Mouse (Mus musculus): ENCODE measurements around the gene Rprd1b.

Rprd1b gene

DNA sequence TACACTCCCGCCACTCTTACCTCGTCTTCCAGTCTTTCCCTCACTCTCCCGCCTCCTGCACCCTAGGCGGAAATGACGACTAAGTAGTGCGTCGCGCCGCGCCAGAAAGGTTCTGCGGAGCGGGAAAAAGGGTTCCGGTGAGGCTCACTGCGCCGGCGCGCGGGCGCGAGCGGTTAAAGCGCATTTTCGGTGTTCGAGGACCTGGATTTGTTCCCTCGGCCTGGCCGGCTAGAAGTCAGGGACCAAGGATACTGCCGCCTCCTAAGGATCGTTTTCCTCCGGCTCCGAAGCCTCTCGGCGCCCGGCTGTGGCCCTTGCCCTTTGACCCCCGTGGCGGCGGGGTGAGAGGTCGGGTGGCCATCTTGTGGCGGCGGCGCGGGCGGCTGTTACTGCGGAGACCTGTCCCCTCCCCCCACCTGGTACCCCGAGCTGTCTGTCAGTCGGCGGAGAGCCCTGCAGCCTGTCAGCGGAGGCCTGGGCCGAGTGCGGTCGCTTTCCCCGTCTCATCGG is at the start of gene Rprd1b, which contains the start of gene Tti1:
TSS of gene Rprd1b (plus strand) at position 144 of the 510 bp plus-strand sequence.
TSS of gene Tti1 (minus strand) at position 80 of the 510 bp plus-strand sequence.
- peak; percentile 96 for DNase-seq (ENCODE audit: low read depth)

GRCm38 (mm10) chr2:157979241-157979640 is 49.1 kb upstream of the Rprd1b start:
- DNase-seq (ENCODE audit: low read depth) = no peak

GRCm38 (mm10) chr2:157982727-157983126 is 45.6 kb upstream of the Rprd1b start:
- DNase-seq (ENCODE audit: low read depth) = no peak

GRCm38 (mm10) chr2:157983276-157983675 is 45.0 kb upstream of the Rprd1b start:
- DNase-seq (ENCODE audit: low read depth) = no peak

DNA sequence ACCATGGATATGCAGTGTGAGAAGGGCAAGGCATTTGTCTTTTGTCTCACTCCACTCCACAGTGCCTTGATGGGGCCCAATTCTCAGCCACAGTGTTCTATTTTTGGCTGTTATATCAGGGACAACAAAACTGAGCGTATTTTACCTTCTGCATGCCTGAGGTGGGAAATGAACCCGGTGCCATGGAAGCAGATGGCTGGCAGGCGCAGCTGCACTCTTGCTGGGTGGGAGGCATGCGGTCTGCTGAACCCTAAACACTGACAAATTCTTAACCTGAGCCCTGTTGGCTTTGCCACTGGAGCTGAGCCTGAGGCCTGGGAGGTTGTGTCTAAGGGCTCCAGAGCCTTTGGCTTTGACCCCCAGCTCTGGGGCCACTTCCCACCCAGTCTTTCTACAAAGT is 42.7 kb upstream of the Rprd1b start:
- no peak for DNase-seq (ENCODE audit: low read depth)

GRCm38 (mm10) chr2:157986235-157986634 is 42.1 kb upstream of the Rprd1b start:
- no peak for DNase-seq (ENCODE audit: low read depth)

- DNase-seq (ENCODE audit: low read depth) = no peak
Observed at GRCm38 (mm10) chr2:157988416-157989190, 39.7 kb upstream of the Rprd1b start.

DNA sequence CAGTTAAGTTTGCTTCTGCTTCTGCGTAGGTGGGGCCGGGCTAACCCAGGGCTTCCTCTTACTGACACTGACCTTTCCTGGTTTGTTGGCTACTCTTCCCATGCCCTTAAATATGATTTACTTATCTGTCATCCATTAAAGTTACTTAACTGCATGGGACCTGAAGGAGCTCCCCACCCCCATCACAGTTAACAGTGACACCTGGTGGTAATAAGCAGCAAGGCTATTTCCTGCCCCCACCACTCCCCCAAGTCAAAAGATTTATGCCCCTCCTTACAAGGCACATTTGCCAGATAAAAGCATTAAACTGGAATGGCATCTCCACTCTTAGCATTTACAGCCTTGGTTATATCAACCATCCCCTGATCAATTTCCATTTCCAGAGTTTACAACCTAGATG is 38.4 kb upstream of the Rprd1b start:
- peak; percentile 30 for DNase-seq (ENCODE audit: low read depth)

- no peak for DNase-seq (ENCODE audit: low read depth)
Observed at GRCm38 (mm10) chr2:157991026-157991425, 37.3 kb upstream of the Rprd1b start.

DNA sequence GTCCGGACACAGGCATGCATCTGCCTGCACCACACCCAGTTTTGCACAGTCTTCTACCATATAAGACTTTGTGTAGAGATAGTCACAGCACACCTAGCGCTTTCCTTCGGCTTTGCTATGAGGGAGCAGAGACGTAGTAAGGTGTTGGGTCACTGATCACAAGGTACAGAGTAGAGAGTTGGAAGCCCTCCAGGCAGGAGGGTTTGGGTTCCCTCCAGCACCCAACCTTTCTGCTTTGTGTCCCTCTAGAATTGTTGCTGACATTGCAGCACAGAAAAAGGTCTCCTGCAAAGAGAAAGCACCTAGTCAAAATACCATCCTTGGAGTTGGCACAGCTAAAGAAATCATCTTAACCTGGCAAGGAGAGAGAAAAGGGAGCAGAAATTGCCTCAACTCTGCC is 35.8 kb upstream of the Rprd1b start:
- no peak for DNase-seq (ENCODE audit: low read depth)

DNA sequence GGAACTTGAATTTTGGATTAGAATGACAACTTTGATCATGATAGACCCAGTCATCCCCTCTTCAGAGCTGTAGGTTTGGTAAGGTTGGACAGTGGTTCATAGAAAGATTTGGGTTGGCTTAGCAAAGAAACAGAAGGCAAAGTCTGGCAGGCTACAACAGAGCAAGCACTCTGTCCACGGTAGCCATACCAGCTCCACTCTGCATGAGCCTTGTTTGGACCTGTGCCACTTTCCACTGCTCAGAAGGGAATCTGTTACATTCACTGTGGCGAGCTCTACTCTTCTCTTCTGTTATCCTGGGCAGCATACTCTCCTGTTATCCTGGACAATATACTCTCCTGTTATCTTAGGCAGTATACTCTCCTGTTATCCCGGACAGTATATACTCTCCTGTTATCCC is 29.5 kb upstream of the Rprd1b start:
- DNase-seq (ENCODE audit: low read depth) = no peak

- DNase-seq (ENCODE audit: low read depth) = no peak
Observed at GRCm38 (mm10) chr2:158004620-158005019, 23.7 kb upstream of the Rprd1b start.

DNA sequence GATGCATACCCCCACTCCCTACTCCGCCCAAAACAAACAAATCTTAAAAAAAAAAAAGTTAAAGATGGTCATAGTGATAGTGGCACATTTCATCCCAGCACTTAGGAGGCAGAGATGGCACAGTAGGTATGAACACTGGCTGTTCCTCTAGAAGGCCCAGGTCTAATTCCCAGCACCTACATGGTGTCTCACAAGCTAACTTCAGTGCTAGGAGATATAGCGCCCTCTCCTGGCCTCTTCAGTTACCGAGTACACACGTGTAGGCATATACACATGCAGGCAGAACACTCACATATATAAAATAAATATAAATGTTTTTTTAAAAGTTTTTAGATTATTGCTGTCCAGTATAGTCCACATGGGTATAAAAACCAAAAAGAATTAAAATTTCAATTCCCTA is 22.7 kb upstream of the Rprd1b start:
- peak; percentile 14 for DNase-seq (ENCODE audit: low read depth)

DNA sequence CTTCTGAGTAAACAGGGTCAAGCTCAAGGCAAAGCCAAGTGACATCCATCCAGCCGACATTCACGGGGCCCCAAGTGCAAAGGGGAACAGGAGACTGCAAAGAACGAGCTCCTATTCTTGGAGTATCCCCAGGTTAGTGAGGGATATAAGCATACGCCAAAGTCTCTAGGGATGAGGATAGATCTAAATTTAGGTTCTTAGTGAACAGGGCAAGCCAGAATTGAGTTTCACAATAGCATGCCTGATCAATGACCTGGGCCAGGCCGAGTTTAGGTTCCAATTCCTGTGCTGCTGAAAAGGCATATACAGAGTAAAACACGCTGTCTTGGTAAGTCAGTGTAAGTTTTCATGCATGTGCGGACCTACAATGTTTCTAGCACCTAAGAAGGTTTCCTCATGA is 18.9 kb upstream of the Rprd1b start:
- no peak for DNase-seq (ENCODE audit: low read depth)

GRCm38 (mm10) chr2:158012608-158013007 is 15.7 kb upstream of the Rprd1b start:
- no peak for DNase-seq (ENCODE audit: low read depth)

DNA sequence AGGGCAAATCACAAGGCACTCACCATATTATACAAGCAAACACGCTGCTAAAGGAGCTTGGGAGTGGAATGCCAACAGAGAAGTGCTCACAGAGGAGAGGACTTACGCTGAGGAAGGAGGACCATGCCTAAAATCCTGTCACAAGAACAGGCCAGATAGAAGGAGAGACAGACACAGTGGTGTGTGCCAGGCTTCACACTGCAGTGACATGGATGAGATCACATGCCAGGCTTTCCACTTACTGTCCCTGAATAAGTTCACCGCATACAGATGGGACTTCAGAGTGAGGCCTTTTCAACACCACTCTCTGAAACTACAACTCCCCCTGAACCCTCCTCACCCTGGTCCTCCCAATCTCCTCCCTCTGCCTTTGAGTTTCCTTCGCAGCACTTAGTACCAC is 11.0 kb upstream of the Rprd1b start:
- DNase-seq (ENCODE audit: low read depth) = no peak

DNA sequence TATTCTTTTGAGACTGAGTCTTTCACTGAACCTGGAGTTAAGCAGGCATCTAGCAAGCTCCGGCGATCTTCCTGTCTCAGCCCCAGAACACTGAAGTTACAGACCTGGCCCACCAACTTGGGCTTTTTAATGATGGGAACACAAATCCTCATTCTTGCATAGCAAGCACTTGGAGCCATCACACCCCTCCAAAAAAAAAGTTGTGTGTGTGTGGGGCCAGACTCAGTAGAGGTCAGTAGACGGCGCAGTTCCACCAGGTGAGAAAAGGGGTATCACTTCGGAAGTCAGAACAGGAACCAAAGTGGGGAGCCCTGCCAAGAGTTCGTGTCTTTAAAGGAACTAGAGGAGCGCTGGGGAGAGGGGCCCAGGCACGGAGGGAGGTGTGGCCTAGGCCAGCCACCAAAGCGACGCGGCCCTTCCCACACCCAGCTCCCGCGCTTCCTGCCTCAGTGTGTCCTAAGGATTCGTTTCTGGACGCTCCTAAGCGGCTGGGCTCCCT is 393 bp upstream of the Rprd1b start:
- DNase-seq (ENCODE audit: low read depth) = no peak

GRCm38 (mm10) chr2:158030007-158030406 is 1.7 kb downstream of the Rprd1b start:
- peak; percentile 10 for DNase-seq (ENCODE audit: low read depth)

DNA sequence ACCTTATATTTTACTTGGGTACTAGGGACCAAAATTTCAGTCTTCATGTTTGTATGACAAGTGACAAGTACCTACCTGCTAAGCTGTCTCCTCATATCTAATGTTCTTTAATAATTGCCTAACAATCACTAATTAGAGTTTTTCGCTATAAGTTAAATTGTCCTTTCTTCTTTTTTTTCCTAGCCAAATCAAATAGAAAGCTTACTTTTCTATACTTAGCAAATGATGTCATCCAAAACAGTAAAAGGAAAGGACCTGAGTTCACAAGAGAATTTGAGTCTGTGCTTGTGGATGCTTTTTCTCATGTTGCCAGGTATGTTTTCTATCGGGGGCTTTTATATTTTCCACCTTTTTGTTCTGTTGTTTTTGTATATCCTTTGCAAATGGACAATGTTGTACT is 7.5 kb downstream of the Rprd1b start:
- DNase-seq (ENCODE audit: low read depth) = no peak

DNA sequence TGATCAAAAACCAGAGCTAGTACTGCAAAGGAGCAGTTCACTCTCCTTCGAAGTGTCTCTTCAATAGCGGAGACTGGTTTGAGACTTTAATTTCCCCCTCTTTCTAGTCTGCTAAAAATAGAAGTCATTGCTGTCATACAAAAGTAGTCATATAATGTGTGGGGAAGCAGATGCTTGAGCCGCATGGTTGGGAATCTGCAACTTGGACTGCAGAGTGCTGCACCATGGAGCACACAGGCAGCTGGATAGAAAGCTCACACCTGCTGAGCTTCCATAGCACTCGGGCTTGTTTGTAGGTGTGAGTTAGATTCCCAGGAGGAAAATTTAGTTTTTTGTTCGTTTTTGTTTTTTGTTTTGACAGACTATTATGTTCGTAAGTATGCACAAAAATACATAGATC is 8.1 kb downstream of the Rprd1b start:
- no peak for DNase-seq (ENCODE audit: low read depth)

DNA sequence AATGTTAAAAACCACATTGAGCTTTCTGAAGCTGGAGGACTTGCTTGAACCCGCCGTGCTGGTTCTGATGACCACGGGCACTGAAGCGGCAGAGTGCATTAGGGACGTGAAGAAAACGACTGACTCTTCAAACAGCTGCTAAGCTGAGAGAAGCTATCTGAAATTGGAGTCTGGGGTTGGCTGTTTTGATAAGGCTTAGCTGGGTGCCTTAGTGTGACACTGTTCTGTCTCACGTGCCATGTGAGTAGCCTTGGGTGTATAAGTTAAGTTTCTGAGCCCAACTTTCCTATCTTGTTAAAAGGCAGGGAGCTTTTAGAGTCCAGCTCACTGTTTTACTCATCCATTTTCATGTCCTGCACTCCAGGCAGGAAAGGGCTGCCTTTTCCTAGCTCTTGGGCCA is 8.7 kb downstream of the Rprd1b start:
- DNase-seq (ENCODE audit: low read depth) = no peak

- DNase-seq (ENCODE audit: low read depth) = no peak
Observed at GRCm38 (mm10) chr2:158037571-158037970, 9.3 kb downstream of the Rprd1b start.

GRCm38 (mm10) chr2:158039662-158040061 is 11.4 kb downstream of the Rprd1b start:
- DNase-seq (ENCODE audit: low read depth) = no peak

- DNase-seq (ENCODE audit: low read depth) = no peak
Observed at GRCm38 (mm10) chr2:158040396-158040795, 12.1 kb downstream of the Rprd1b start.

All from induced T-regulatory cell, adult 2 months (primary cell).